Mouse (Mus musculus): ENCODE results near the gene Ifi27l2a. TPM values are rescaled to one million over a fixed set of nuclear protein-coding genes. Genes with fewer than 3 reads are reported as not detected.
"Not testable (repeated sequence)": the region's sequence is repeated elsewhere in the genome, so short reads cannot be mapped to it uniquely, and the experiment has no call there.

Gene Ifi27l2a
- 4.7 and 13.2 TPM in 2 replicates for polyA plus RNA-seq (2012; rRNA removed)

DNA sequence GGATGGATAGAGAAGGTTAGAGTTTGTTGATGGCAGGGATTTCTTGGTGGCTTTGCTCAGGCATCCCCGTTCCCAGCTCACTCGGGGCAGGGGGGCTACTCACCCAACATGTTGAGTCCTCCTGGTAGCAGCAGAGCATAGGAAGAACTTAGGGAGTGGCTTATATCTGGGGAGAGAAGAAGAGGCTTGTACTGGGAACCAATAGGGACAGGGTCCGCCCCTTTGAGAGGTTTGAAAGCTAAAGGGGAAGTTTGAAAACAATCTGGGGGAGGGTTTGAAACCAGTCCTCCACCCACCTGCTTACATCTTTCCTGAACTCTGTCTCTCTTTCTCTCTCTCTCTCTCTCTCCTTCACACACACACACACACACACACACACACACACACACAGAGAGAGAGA lies at the start of gene Ifi27l2a:
Gene Ifi27l2a (minus strand): TSS at position 157 of the 400 bp plus-strand sequence.
- H3K4me3 ChIP-seq (ENCODE audit: insufficient read depth, low read length): no peak within 1 kb of the TSS
- no peaks in the 10 kb centered on the region for H3K4me1 ChIP-seq (ENCODE audit: control insufficient read depth, insufficient read depth, low read length)
- no peak within 1 kb of the TSS for H3K27ac ChIP-seq (ENCODE audit: insufficient read depth, low read length)
- TF ChIP-seq POLR2A (IDR thresholded peaks at IDR 0.05; ENCODE audit: extremely low read depth, insufficient read depth, low read length) (no peak), CTCF (IDR thresholded peaks at IDR 0.05; ENCODE audit: extremely low read depth, insufficient read depth, low read length) (no peak)

DNA sequence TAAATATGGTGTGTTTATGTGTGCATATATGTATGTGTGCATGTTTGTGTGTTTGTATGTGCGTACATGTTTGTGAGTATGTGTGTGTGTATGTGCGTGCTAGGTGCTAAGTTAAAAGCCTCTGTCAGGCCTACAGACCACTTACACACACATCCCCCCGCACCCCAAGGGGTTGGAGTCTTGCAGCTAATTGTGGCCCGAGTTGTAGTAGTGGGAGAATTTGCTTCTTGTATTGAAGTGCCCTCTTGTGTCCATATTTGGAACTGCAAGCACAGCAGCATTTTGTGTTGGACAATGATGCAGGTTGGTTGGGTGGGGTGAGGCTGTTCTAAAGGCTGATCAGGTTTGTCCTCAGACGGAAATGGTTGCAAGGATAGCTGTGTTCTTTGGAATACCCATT lies 49.3 kb upstream of the Ifi27l2a start:
- H3K27ac ChIP-seq (ENCODE audit: insufficient read depth, low read length): no peak overlapping the region
- no peak overlapping the region for H3K4me3 ChIP-seq (ENCODE audit: insufficient read depth, low read length)
- H3K4me1 ChIP-seq (ENCODE audit: control insufficient read depth, insufficient read depth, low read length): no peaks in the 10 kb centered on the region
- TF ChIP-seq CTCF (IDR thresholded peaks at IDR 0.05; ENCODE audit: extremely low read depth, insufficient read depth, low read length) (peak; percentile 84), POLR2A (IDR thresholded peaks at IDR 0.05; ENCODE audit: extremely low read depth, insufficient read depth, low read length) (no peak)

DNA sequence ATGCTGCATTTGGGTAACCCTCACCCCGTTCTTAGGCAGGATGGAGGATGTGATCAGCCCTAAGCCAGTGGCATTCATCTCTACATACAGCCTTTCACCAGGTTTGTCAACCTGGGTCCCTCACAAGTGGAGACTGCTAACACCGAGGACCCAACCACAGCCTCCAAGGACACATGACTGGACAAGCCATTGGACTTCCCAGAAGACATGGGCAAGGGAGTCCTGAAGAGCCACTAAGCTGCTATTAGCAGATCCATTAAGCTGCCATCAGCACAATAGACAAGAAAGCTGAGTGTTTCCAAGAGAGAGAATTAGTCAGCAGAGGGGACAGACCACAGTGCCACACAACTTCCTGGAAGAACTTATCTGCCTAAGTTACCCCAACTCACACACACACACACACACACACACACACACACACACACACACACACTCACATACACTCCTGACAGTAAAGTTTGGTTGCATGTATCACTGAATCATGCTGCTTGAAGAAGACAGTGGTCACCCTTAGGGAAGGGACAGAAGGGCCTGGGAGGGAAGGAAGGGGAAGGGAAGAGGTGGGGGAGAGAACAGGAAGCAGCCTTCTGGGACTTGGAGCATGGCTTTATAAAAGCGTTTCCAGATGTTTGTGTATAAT lies 47.7 kb upstream of the Ifi27l2a start:
- TF ChIP-seq POLR2A (IDR thresholded peaks at IDR 0.05; ENCODE audit: extremely low read depth, insufficient read depth, low read length) (no peak), CTCF (IDR thresholded peaks at IDR 0.05; ENCODE audit: extremely low read depth, insufficient read depth, low read length) (no peak)
- H3K4me3 ChIP-seq (ENCODE audit: insufficient read depth, low read length): no peak overlapping the region
- H3K4me1 ChIP-seq (ENCODE audit: control insufficient read depth, insufficient read depth, low read length): no peaks in the 10 kb centered on the region
- no peak overlapping the region for H3K27ac ChIP-seq (ENCODE audit: insufficient read depth, low read length)

DNA sequence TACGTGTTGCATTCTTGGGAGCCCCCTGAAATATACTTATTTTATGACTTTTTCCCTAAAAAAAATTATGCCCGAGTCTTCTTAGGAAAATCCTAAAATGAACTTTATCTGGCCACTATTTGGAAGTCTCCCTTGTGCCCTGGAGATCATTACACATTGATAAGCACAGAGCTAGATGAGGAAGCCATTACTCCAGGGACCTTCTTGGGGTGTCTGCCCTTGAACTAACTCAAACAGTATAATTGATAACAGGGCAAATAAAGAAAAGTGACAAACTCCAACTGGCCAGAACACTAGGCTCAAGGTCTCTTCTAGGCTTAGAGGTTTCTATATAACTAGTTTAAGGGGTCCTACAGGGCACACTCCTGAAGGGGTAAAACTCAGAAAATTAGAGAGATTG lies 44.3 kb upstream of the Ifi27l2a start:
- Histone ChIP-seq H3K4me1 (ENCODE audit: control insufficient read depth, insufficient read depth, low read length) (no peaks in the 10 kb centered on the region), H3K4me3 (ENCODE audit: insufficient read depth, low read length) (no peak overlapping the region), H3K27ac (ENCODE audit: insufficient read depth, low read length) (no peak overlapping the region)
- TF ChIP-seq CTCF (IDR thresholded peaks at IDR 0.05; ENCODE audit: extremely low read depth, insufficient read depth, low read length) (no peak), POLR2A (IDR thresholded peaks at IDR 0.05; ENCODE audit: extremely low read depth, insufficient read depth, low read length) (no peak)

DNA sequence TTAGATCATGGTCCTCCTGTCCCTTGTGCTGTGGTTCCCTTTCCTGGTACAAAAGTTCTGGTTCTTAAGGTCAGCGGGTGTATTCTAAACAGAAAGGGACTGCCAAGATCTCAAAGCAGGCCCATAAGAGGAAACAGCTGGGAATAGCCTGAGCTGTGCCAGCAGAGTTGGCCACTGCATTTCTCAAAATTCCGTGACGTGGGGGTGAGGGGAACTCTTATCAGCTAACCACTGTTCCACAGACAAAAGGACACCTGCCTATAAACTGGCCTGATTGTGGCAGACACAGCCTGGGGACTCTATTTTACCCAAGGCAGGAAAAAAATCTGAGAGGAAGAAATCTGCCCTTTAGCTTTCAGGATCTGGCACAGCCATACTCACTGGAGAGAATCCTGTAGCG lies 43.8 kb upstream of the Ifi27l2a start:
- TF ChIP-seq CTCF (IDR thresholded peaks at IDR 0.05; ENCODE audit: extremely low read depth, insufficient read depth, low read length) (no peak), POLR2A (IDR thresholded peaks at IDR 0.05; ENCODE audit: extremely low read depth, insufficient read depth, low read length) (no peak)
- Histone ChIP-seq H3K27ac (ENCODE audit: insufficient read depth, low read length) (no peak overlapping the region), H3K4me3 (ENCODE audit: insufficient read depth, low read length) (no peak overlapping the region), H3K4me1 (ENCODE audit: control insufficient read depth, insufficient read depth, low read length) (no peaks in the 10 kb centered on the region)

DNA sequence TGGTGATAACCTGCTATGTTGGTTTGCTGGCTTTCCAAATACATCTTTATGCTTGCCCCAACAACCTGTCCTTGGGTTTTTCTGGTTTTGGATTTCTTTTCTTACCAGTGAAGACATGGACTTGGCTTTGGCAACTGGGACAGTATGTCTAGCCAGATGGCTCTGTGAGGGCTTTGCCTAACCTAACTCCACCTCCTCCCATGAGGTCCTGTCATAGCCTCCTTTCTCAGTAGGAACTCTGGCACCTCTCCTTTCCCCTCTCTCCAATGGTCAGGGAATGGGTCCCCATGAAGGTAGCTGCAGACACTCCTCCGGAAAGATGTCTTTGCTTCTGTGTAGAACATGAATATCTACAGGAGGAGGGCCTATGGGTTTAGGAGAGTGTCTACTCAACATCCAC lies 43.2 kb upstream of the Ifi27l2a start:
- no peak overlapping the region for H3K4me3 ChIP-seq (ENCODE audit: insufficient read depth, low read length)
- TF ChIP-seq CTCF (IDR thresholded peaks at IDR 0.05; ENCODE audit: extremely low read depth, insufficient read depth, low read length) (no peak), POLR2A (IDR thresholded peaks at IDR 0.05; ENCODE audit: extremely low read depth, insufficient read depth, low read length) (no peak)

DNA sequence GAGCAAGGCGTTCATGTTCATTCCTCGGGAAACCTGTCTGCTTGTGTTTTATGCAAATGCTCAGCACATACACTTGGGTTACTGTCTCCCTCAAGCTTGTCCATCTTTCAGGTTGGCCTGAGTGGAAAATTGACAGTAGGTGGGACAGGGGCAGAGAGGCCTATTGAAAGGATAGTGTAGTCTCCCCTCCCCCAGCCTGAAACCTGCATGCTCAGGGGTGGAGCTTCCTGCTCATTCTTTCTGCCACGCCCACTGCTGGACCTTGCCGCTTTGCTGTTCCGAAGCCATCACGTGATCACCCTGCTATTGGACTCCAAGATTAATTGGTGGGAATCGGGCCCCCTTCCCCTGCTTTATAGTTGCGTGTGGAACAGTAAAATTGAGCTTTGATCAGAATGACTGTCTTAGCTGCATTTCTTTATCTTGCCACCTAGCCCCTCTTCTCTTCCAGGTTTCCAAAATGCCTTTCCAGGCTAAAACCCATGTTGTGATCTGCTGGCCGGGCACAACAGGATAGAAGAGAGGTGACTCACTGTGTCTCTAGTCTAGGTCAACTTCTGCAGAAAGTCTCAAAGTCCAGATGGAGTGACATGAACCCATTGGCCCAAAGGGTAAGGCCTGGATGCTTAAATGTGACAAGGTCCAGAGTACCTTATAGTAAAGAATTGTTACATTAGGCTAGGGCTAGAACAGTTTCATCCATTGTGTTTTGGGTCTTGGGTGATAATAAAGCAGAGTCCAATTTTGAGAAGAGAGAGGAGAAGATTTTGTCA lies 40.9 kb upstream of the Ifi27l2a start:
- not testable (repeated sequence) for H3K27ac ChIP-seq (ENCODE audit: insufficient read depth, low read length); H3K4me1 ChIP-seq (ENCODE audit: control insufficient read depth, insufficient read depth, low read length); H3K4me3 ChIP-seq (ENCODE audit: insufficient read depth, low read length)

More for the DNA sequence above, 43.2 kb upstream of the Ifi27l2a start:
- Histone ChIP-seq H3K4me1 (ENCODE audit: control insufficient read depth, insufficient read depth, low read length) (no peaks in the 10 kb centered on the region), H3K27ac (ENCODE audit: insufficient read depth, low read length) (no peak overlapping the region)

DNA sequence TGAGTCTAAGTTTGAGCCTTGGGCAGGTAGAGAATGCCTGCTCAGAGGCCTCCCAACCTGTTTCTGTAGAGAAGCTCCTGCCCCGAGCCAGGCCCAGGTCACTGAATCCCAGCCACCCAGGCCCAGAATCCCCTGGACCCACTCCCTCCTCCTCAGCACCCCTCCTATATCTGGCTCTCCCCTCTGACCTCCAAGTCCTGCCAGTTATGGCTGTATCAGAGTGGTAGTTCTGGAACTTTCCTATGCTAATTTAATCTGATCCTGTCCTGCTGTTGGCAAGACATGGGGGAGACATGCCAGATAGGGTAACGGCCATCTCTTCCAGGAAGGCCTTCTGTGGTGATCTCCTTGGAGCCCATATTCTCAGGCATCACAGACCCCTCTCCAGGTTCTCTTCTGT lies 39.3 kb upstream of the Ifi27l2a start:
- TF ChIP-seq CTCF (IDR thresholded peaks at IDR 0.05; ENCODE audit: extremely low read depth, insufficient read depth, low read length) (no peak), POLR2A (IDR thresholded peaks at IDR 0.05; ENCODE audit: extremely low read depth, insufficient read depth, low read length) (no peak)
- Histone ChIP-seq H3K4me3 (ENCODE audit: insufficient read depth, low read length) (no peak overlapping the region), H3K4me1 (ENCODE audit: control insufficient read depth, insufficient read depth, low read length) (no peaks in the 10 kb centered on the region), H3K27ac (ENCODE audit: insufficient read depth, low read length) (no peak overlapping the region)

DNA sequence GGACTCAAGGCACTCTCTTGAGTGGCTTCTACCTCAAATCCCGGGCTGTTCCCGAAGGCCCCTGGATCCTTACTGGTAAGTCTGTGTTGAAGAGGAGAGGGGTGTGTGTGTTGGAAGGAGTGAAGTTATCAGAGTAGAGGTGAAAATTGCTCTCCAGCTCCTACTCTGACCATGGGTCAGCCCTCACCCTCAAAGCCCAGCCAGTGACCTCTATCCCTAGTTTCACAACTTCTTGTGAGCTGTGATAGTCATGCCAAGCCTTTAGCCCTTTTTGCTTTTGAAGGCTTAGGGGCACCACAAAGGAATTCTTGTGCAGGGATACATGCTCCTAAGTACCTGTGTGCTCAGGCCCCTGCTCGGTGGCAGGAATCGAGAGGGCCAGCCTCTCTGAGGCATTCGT lies 38.2 kb upstream of the Ifi27l2a start:
- Histone ChIP-seq H3K4me1 (ENCODE audit: control insufficient read depth, insufficient read depth, low read length) (no peaks in the 10 kb centered on the region), H3K27ac (ENCODE audit: insufficient read depth, low read length) (no peak overlapping the region), H3K4me3 (ENCODE audit: insufficient read depth, low read length) (no peak overlapping the region)
- TF ChIP-seq POLR2A (IDR thresholded peaks at IDR 0.05; ENCODE audit: extremely low read depth, insufficient read depth, low read length) (no peak), CTCF (IDR thresholded peaks at IDR 0.05; ENCODE audit: extremely low read depth, insufficient read depth, low read length) (no peak)

DNA sequence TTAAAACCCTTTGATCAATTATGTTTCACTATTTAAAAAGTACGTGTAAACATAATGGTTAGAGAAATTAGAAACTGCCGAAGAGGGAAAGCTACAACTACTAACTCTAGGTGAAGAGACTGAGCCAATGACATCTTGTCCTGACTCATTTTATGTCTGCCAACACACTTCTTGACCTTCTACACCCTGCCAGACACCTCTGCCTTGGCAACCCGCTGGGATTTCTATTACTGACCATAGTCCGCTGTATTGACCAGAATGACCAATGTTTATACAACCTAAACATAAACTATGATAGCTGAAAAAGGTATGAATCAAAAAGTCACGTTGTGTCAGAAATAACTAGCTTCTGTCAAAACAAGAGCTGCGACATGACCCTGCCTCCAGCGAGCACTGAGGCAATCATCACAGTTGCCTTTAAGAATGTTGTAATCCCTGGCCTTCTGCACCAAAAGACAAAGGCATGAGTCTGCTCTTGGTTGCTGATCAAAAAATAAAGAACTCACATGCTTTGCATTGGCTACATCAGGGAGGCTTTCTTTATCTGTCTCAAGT lies 34.1 kb upstream of the Ifi27l2a start:
- H3K4me1 ChIP-seq (ENCODE audit: control insufficient read depth, insufficient read depth, low read length): no peaks in the 10 kb centered on the region
- H3K27ac ChIP-seq (ENCODE audit: insufficient read depth, low read length): no peak overlapping the region
- TF ChIP-seq POLR2A (IDR thresholded peaks at IDR 0.05; ENCODE audit: extremely low read depth, insufficient read depth, low read length) (no peak), CTCF (IDR thresholded peaks at IDR 0.05; ENCODE audit: extremely low read depth, insufficient read depth, low read length) (no peak)
- H3K4me3 ChIP-seq (ENCODE audit: insufficient read depth, low read length): no peak overlapping the region

All from cortical plate, adult 2 months (tissue).